In the genomic region with DNA sequence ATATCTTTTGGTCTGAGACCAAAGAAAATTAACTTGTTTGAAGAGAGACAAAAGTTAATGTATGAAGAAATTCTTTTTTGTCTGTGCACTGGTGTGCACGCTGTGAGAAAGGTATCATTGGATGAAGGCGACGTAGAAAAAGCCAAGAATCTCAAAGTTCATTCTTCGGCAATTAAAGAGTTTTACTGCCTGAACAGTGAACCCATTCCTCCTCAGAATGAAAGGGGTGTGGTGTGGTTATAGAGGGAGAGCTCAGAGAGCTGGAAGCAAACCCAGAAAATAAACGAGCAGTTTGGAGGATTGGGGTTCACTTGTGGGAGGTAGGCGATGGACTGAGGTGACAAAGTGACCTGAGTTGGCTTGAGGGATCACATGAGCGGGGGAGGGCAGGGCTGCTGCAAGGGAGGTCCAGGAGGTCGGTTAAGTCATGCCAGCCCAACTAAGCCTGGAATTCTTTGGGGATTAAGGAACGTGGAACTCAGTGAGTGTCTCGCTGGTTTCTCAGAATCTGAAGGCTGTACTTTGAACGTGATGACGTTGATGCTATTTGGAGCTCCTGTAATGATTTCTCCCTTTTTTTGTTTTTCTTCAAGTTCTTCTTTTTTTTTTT, we compare ENCODE assay signal across 31 mouse cellular contexts. TPM values are rescaled to one million over a fixed set of nuclear protein-coding genes. Genes with fewer than 3 reads are reported as not detected.
DNase-seq lines count a peak whose midpoint lies in the region; ATAC-seq lines count a peak whose summit lies in the region.
"Had no signal": no experiment of that assay in that cellular context is flagged by ENCODE, and none has a peak within 500 bp of the region (broad histone marks: within the 10 kb centered on the region; RNA-seq: fewer than 3 reads in every experiment).

No protein-coding gene starts in this region.

- H3K4me1 ChIP-seq in midbrain, embryonic 11.5 days (ENCODE audit: control insufficient read depth, insufficient read depth, low read length): no peaks in the 10 kb centered on the region
- 0 out of 2 replicates have a peak, but pooled peaks cover 2% of the 10 kb centered on the region for H3K4me1 ChIP-seq in midbrain, embryonic 13.5 days (replicated peaks)
- H3K4me1 ChIP-seq: embryonic facial prominence, embryonic 12.5 days; heart, embryonic 15.5 days; hindbrain, embryonic 13.5 days; megakaryocyte, embryonic 14.5 days; midbrain, embryonic 15.5 days; neural tube, embryonic 12.5 days; stomach, embryonic 15.5 days had no signal

- H3K27ac ChIP-seq in midbrain, embryonic 11.5 days (ENCODE audit: low read depth, low read length): no peak overlapping the region
- no peak overlapping the region for H3K27ac ChIP-seq in midbrain, embryonic 13.5 days
- H3K27ac ChIP-seq: embryonic facial prominence, embryonic 12.5 days; heart, embryonic 15.5 days; hindbrain, embryonic 13.5 days; limb, embryonic 15.5 days; liver, embryonic 14.5 days; midbrain, embryonic 15.5 days; neural tube, embryonic 12.5 days; stomach, embryonic 15.5 days had no signal

- H3K4me2 ChIP-seq in midbrain, embryonic 11.5 days: no peak overlapping the region
- no peak overlapping the region for H3K4me2 ChIP-seq in midbrain, embryonic 13.5 days (replicated peaks)
- H3K4me2 ChIP-seq: embryonic facial prominence, embryonic 12.5 days; heart, embryonic 15.5 days; hindbrain, embryonic 13.5 days; limb, embryonic 15.5 days; lung, embryonic 14.5 days; stomach, embryonic 15.5 days had no signal

- H3K36me3 ChIP-seq in midbrain, embryonic 11.5 days (ENCODE audit: control insufficient read depth, insufficient read depth, low read length): no peaks in the 10 kb centered on the region
- H3K36me3 ChIP-seq in midbrain, embryonic 13.5 days: no peaks in the 10 kb centered on the region
- H3K36me3 ChIP-seq: embryonic facial prominence, embryonic 12.5 days; G1E; heart, embryonic 15.5 days; hindbrain, embryonic 13.5 days; limb, embryonic 15.5 days; midbrain, embryonic 15.5 days; neural tube, embryonic 12.5 days; stomach, embryonic 15.5 days had no signal

- H3K9me3 ChIP-seq in midbrain, embryonic 11.5 days (ENCODE audit: control insufficient read depth, low read length): no peaks in the 10 kb centered on the region
- no peaks in the 10 kb centered on the region for H3K9me3 ChIP-seq in midbrain, embryonic 13.5 days
- H3K9me3 ChIP-seq: embryonic facial prominence, embryonic 12.5 days; G1E; heart, embryonic 15.5 days; hindbrain, embryonic 13.5 days; limb, embryonic 15.5 days; megakaryocyte, embryonic 14.5 days; midbrain, embryonic 15.5 days; neural tube, embryonic 12.5 days; stomach, embryonic 15.5 days had no signal

- ATAC-seq in midbrain, embryonic 11.5 days (ENCODE audit: low FRiP score): no peak
- ATAC-seq in midbrain, embryonic 13.5 days: no peak
- no peak for ATAC-seq in CD4-positive, CD25-positive, alpha-beta regulatory T cell, adult 4 months
- ATAC-seq: midbrain, embryonic 15.5 days had no signal

- peak; percentile 76 for DNase-seq in midbrain, embryonic 11.5 days (ENCODE audit: low spot score, missing footprints)
- peak; percentile 84 to 88 for DNase-seq in kidney, adult 8-10 months
- DNase-seq in kidney, postnatal 36 days: peak; percentile 80 to 86
- no peak for DNase-seq in adrenal gland, postnatal 4 days (ENCODE audit: low spot score in 2 of 2)
- no peak for DNase-seq in gastrocnemius, postnatal 4 days (ENCODE audit: low spot score in 2 of 2)
- DNase-seq: adrenal gland, adult 8-10 months; cerebellum, adult 18-20 months; cerebellum, postnatal 14 days; forebrain, postnatal 0 days; gastrocnemius, postnatal 36 days; heart, postnatal 36 days; lung, embryonic 14.5 days; retina, postnatal 1 day; thymus, adult 2 months had no signal

- no peak overlapping the region for H3K4me3 ChIP-seq in midbrain, embryonic 11.5 days (ENCODE audit: low read depth, low read length)
- H3K4me3 ChIP-seq in midbrain, embryonic 13.5 days (replicated peaks): no peak overlapping the region
- H3K4me3 ChIP-seq: embryonic facial prominence, embryonic 12.5 days; heart, embryonic 15.5 days; hindbrain, embryonic 13.5 days; limb, embryonic 15.5 days; megakaryocyte, embryonic 14.5 days; midbrain, embryonic 15.5 days; neural tube, embryonic 12.5 days; stomach, embryonic 15.5 days had no signal

- WGBS in midbrain, embryonic 11.5 days: 38% methylated on average over 12 of the region's 12 CpGs
- 44% methylated on average over 12 of the region's 12 CpGs for WGBS in midbrain, embryonic 13.5 days

- no peaks in the 10 kb centered on the region for H3K27me3 ChIP-seq in midbrain, embryonic 11.5 days (ENCODE audit: control insufficient read depth, insufficient read depth, low read length)
- H3K27me3 ChIP-seq in midbrain, embryonic 13.5 days: peaks cover 57% of the 10 kb centered on the region

- no peak overlapping the region for H3K9ac ChIP-seq in midbrain, embryonic 11.5 days (ENCODE audit: low read length)
- H3K9ac ChIP-seq in midbrain, embryonic 13.5 days (replicated peaks): no peak overlapping the region
- H3K9ac ChIP-seq: embryonic facial prominence, embryonic 12.5 days; forebrain, postnatal 0 days; heart, embryonic 15.5 days; hindbrain, embryonic 13.5 days; limb, embryonic 15.5 days; liver, embryonic 14.5 days; lung, embryonic 14.5 days; midbrain, embryonic 15.5 days; neural tube, embryonic 12.5 days; stomach, embryonic 15.5 days had no signal

RNA-seq across cellular contexts. Expression of gene Cfap65, which starts 0.9 kb away (rescaled TPM):
- polyA plus RNA-seq in midbrain, embryonic 11.5 days (2014; fragmentation: Nextera tagmentation; extraction: Ambion mirVana): 0.03 and 0.04 TPM in 2 replicates
- polyA plus RNA-seq in midbrain, embryonic 13.5 days (2015; fragmentation: Nextera tagmentation; extraction: Ambion mirVana): 0.24 and 0.42 TPM in 2 replicates
- polyA plus RNA-seq in CD4-positive, CD25-positive, alpha-beta regulatory T cell, adult 4 months (2017; shearing (Covaris generic)): not detected
- not detected for total RNA-seq in adrenal gland, postnatal 4 days (2021)
- not detected for total RNA-seq in gastrocnemius, postnatal 4 days (2021)
- total RNA-seq: gastrocnemius, adult 18-20 months; gastrocnemius, postnatal 36 days; heart, adult 8-10 months; heart, postnatal 36 days had no signal
- polyA plus RNA-seq: G1E; heart, embryonic 15.5 days; limb, embryonic 15.5 days had no signal

RNA-seq across cellular contexts. Expression of gene Ihh, which starts 15.1 kb away (rescaled TPM):
- 0.22 TPM in 1 of 2 replicates, not detected in the other for polyA plus RNA-seq in midbrain, embryonic 11.5 days (2014; fragmentation: Nextera tagmentation; extraction: Ambion mirVana)
- polyA plus RNA-seq in midbrain, embryonic 13.5 days (2015; fragmentation: Nextera tagmentation; extraction: Ambion mirVana): 0.13 and 0.26 TPM in 2 replicates
- not detected for polyA plus RNA-seq in CD4-positive, CD25-positive, alpha-beta regulatory T cell, adult 4 months (2017; shearing (Covaris generic))
- total RNA-seq in adrenal gland, postnatal 4 days (2021): under 1 TPM; 0.45 to 0.70 TPM
- total RNA-seq in gastrocnemius, postnatal 4 days (2021): under 1 TPM; 0.15 to 0.21 TPM
- total RNA-seq: CH12.LX had no signal

RNA-seq across cellular contexts. Expression of gene Cryba2, which starts 43.4 kb away (rescaled TPM):
- 0.19 TPM in 1 of 2 replicates, not detected in the other for polyA plus RNA-seq in midbrain, embryonic 11.5 days (2014; fragmentation: Nextera tagmentation; extraction: Ambion mirVana)
- polyA plus RNA-seq in midbrain, embryonic 13.5 days (2015; fragmentation: Nextera tagmentation; extraction: Ambion mirVana): 0.64 and 1.9 TPM in 2 replicates
- polyA plus RNA-seq in CD4-positive, CD25-positive, alpha-beta regulatory T cell, adult 4 months (2017; shearing (Covaris generic)): not detected
- 1 to 10 TPM; 2.0 to 3.3 TPM for total RNA-seq in adrenal gland, postnatal 4 days (2021)
- total RNA-seq in gastrocnemius, postnatal 4 days (2021): not detected
- total RNA-seq: forebrain, postnatal 0 days; G1E; gastrocnemius, adult 18-20 months; gastrocnemius, postnatal 36 days; heart, adult 8-10 months; heart, postnatal 36 days; left cerebral cortex, postnatal 25 days had no signal
- polyA plus RNA-seq: forebrain, embryonic 11.5 days; forebrain, postnatal 0 days; G1E; heart, embryonic 15.5 days; liver, embryonic 14.5 days; lung, embryonic 14.5 days; neural tube, embryonic 12.5 days had no signal

RNA-seq across cellular contexts. Expression of gene Fev, which starts 51.1 kb away (rescaled TPM):
- polyA plus RNA-seq in midbrain, embryonic 11.5 days (2014; fragmentation: Nextera tagmentation; extraction: Ambion mirVana): 0.41 and 0.69 TPM in 2 replicates
- polyA plus RNA-seq in midbrain, embryonic 13.5 days (2015; fragmentation: Nextera tagmentation; extraction: Ambion mirVana): 1.8 and 5.1 TPM in 2 replicates
- not detected for polyA plus RNA-seq in CD4-positive, CD25-positive, alpha-beta regulatory T cell, adult 4 months (2017; shearing (Covaris generic))
- 1 to 10 TPM; 2.1 to 3.4 TPM for total RNA-seq in adrenal gland, postnatal 4 days (2021)
- not detected for total RNA-seq in gastrocnemius, postnatal 4 days (2021)
- total RNA-seq: CH12.LX; forebrain, postnatal 0 days; gastrocnemius, adult 18-20 months; gastrocnemius, postnatal 36 days; heart, adult 8-10 months; heart, postnatal 36 days; left cerebral cortex, postnatal 25 days had no signal
- polyA plus RNA-seq: forebrain, embryonic 11.5 days; forebrain, postnatal 0 days; G1E; lung, embryonic 14.5 days; neural tube, embryonic 12.5 days had no signal

Comparison
In these comparisons a context has a peak if more than half of its experiments do, and no peak if none do; other contexts are left out.
1. DNase-seq: peak in midbrain, embryonic 11.5 days (single experiment), kidney, adult 8-10 months (2 of 2) and kidney, postnatal 36 days (2 of 2); none in adrenal gland, postnatal 4 days (0 of 2) and gastrocnemius, postnatal 4 days (0 of 2).